ENCODE assay signal across 8 mouse cellular contexts in genomic region chr2:33640978-33641858, GRCm38 (mm10). TPM values are rescaled to one million over a fixed set of nuclear protein-coding genes. Genes with fewer than 3 reads are reported as not detected.
DNase-seq lines count a peak whose midpoint lies in the region; ATAC-seq lines count a peak whose summit lies in the region.

No protein-coding gene starts in this region.

- peak overlapping the region; percentile 43 for H3K9ac ChIP-seq in embryonic facial prominence, embryonic 11.5 days (replicated peaks; ENCODE audit: low read length)
- H3K9ac ChIP-seq in heart, embryonic 15.5 days = peak overlapping the region; percentile 34; the same call in 1 of the 2 replicates
- H3K9ac ChIP-seq in midbrain, embryonic 13.5 days (replicated peaks) = peak overlapping the region; percentile 62

- H3K4me3 ChIP-seq in embryonic facial prominence, embryonic 11.5 days (ENCODE audit: low read depth, low read length) = peak overlapping the region; percentile 42
- H3K4me3 ChIP-seq in heart, embryonic 15.5 days = peak overlapping the region; percentile 51
- H3K4me3 ChIP-seq in midbrain, embryonic 13.5 days (replicated peaks) = peak overlapping the region; percentile 41

- ATAC-seq in embryonic facial prominence, embryonic 11.5 days (replicated peaks; ENCODE audit: insufficient number of reproducible peaks, low FRiP score, low TSS enrichment, low read depth) = no peak
- no peak for ATAC-seq in heart, embryonic 15.5 days (replicated peaks; ENCODE audit: insufficient number of reproducible peaks, insufficient read depth, low FRiP score, low read depth)
- ATAC-seq in midbrain, embryonic 13.5 days = peak; percentile 55; the same call in 1 of the 2 replicates

- peaks cover 6% of the 10 kb centered on the region for H3K4me1 ChIP-seq in embryonic facial prominence, embryonic 11.5 days (ENCODE audit: control insufficient read depth, insufficient read depth, low read length)
- H3K4me1 ChIP-seq in heart, embryonic 15.5 days (replicated peaks) = peaks cover 43% of the 10 kb centered on the region
- peaks cover 31% of the 10 kb centered on the region for H3K4me1 ChIP-seq in midbrain, embryonic 13.5 days (replicated peaks)

- H3K27ac ChIP-seq in embryonic facial prominence, embryonic 11.5 days (replicated peaks; ENCODE audit: low read depth, low read length) = no peak overlapping the region; the same call in 1 of the 2 replicates
- no peak overlapping the region for H3K27ac ChIP-seq in heart, embryonic 15.5 days
- H3K27ac ChIP-seq in midbrain, embryonic 13.5 days = peak overlapping the region; percentile 67

- DNase-seq in R1 (ENCODE audit: low read depth, low spot score) = peak; percentile 89
- peak; percentile 85 for DNase-seq in embryonic facial prominence, embryonic 11.5 days (ENCODE audit: low spot score)
- DNase-seq in kidney, postnatal 14 days = peak; percentile 57
- DNase-seq in left cerebral cortex, adult 8-10 months (ENCODE audit: low spot score in 2 of 2) = no peak
- DNase-seq in cerebellum, adult 18-20 months = no peak
- DNase-seq in right cerebral cortex, postnatal 4 days = no peak

- WGBS in embryonic facial prominence, embryonic 11.5 days = under 1% methylated on average over 56 of the region's 56 CpGs
- 1% methylated on average over 53 of the region's 56 CpGs for WGBS in heart, embryonic 15.5 days
- WGBS in midbrain, embryonic 13.5 days = under 1% methylated on average over 42 of the region's 56 CpGs

- no peaks in the 10 kb centered on the region for H3K9me3 ChIP-seq in embryonic facial prominence, embryonic 11.5 days (replicated peaks; ENCODE audit: control insufficient read depth, low read length)
- no peaks in the 10 kb centered on the region for H3K9me3 ChIP-seq in heart, embryonic 15.5 days (replicated peaks)
- H3K9me3 ChIP-seq in midbrain, embryonic 13.5 days = no peaks in the 10 kb centered on the region

- no peaks in the 10 kb centered on the region for H3K36me3 ChIP-seq in embryonic facial prominence, embryonic 11.5 days (replicated peaks; ENCODE audit: control insufficient read depth, insufficient read depth, low read depth, low read length)
- H3K36me3 ChIP-seq in heart, embryonic 15.5 days = no peaks in the 10 kb centered on the region
- no peaks in the 10 kb centered on the region for H3K36me3 ChIP-seq in midbrain, embryonic 13.5 days

- H3K27me3 ChIP-seq in embryonic facial prominence, embryonic 11.5 days (ENCODE audit: control insufficient read depth, insufficient read depth, low read length) = peaks cover 88% of the 10 kb centered on the region
- peaks cover 99% of the 10 kb centered on the region for H3K27me3 ChIP-seq in heart, embryonic 15.5 days
- peaks cover 98% of the 10 kb centered on the region for H3K27me3 ChIP-seq in midbrain, embryonic 13.5 days

- peak overlapping the region; percentile 87 for H3K4me2 ChIP-seq in embryonic facial prominence, embryonic 11.5 days (ENCODE audit: low read depth, low read length)
- H3K4me2 ChIP-seq in heart, embryonic 15.5 days = peak overlapping the region; percentile 87
- H3K4me2 ChIP-seq in midbrain, embryonic 13.5 days (replicated peaks) = peak overlapping the region; percentile 57

RNA-seq across cellular contexts. Expression of gene Lmx1b, which starts 0.9 kb away (rescaled TPM):
- 1.2 TPM in 2 replicates for polyA plus RNA-seq in embryonic facial prominence, embryonic 11.5 days (2014; fragmentation: Nextera tagmentation; extraction: Ambion mirVana)
- not detected in 2 replicates for polyA plus RNA-seq in heart, embryonic 15.5 days (2015; fragmentation: Nextera tagmentation; extraction: Ambion mirVana)
- polyA plus RNA-seq in midbrain, embryonic 13.5 days (2015; fragmentation: Nextera tagmentation; extraction: Ambion mirVana) = 2.5 and 2.7 TPM in 2 replicates
- total RNA-seq in left cerebral cortex, adult 8-10 months (2022) = under 1 TPM; 0.35 to 0.98 (median 0.60) TPM

Comparison
In these comparisons a context has a peak if more than half of its experiments do, and no peak if none do; other contexts are left out.
1. DNase-seq: peak in R1 (single experiment), embryonic facial prominence, embryonic 11.5 days (single experiment) and kidney, postnatal 14 days (single experiment); none in left cerebral cortex, adult 8-10 months (0 of 2), cerebellum, adult 18-20 months (0 of 2) and right cerebral cortex, postnatal 4 days (single experiment).
2. Peak in every context shown above with its lines, with median percentiles within 50 percentile points of each other: H3K4me2 ChIP-seq, H3K4me3 ChIP-seq and H3K9ac ChIP-seq.